Mouse (Mus musculus) thymus, adult 18-20 months (tissue): ENCODE measurements around the gene Kif26b.

Source experiments
- DNase-seq, 2 experiments: peaks; one replicate each; pipeline ENCODE4 v3.0.0; 2022; ENCODE audit warnings: mixed read lengths in 2 of 2

Gene Kif26b

GRCm38 (mm10) chr1:178730271-178730670, 201.3 kb downstream of the Kif26b start:
- no peak for DNase-seq

- no peak for DNase-seq
Observed at GRCm38 (mm10) chr1:178733035-178733434, 204.1 kb downstream of the Kif26b start.

- DNase-seq = no peak
Observed at GRCm38 (mm10) chr1:178734576-178734975, 205.7 kb downstream of the Kif26b start.

- no peak for DNase-seq
Observed at GRCm38 (mm10) chr1:178736931-178737330, 208.0 kb downstream of the Kif26b start.

- DNase-seq = no peak
Observed at GRCm38 (mm10) chr1:178743820-178744219, 214.9 kb downstream of the Kif26b start.

- no peak for DNase-seq
Observed at GRCm38 (mm10) chr1:178744526-178744925, 215.6 kb downstream of the Kif26b start.

GRCm38 (mm10) chr1:178744961-178745360, 216.0 kb downstream of the Kif26b start:
- DNase-seq = no peak

GRCm38 (mm10) chr1:178745471-178745870, 216.5 kb downstream of the Kif26b start:
- DNase-seq = no peak

- no peak for DNase-seq
Observed at GRCm38 (mm10) chr1:178747279-178748221, 218.6 kb downstream of the Kif26b start.

GRCm38 (mm10) chr1:178748222-178748600, 219.3 kb downstream of the Kif26b start:
- no peak for DNase-seq

GRCm38 (mm10) chr1:178748617-178749016, 219.7 kb downstream of the Kif26b start:
- no peak for DNase-seq

GRCm38 (mm10) chr1:178749786-178750185, 220.9 kb downstream of the Kif26b start:
- DNase-seq = no peak

- no peak for DNase-seq
Observed at GRCm38 (mm10) chr1:178758441-178758840, 229.5 kb downstream of the Kif26b start.

- DNase-seq = no peak
Observed at GRCm38 (mm10) chr1:178762125-178762741, 233.3 kb downstream of the Kif26b start.

GRCm38 (mm10) chr1:178764914-178765313, 236.0 kb downstream of the Kif26b start:
- DNase-seq = no peak

GRCm38 (mm10) chr1:178765650-178766049, 236.7 kb downstream of the Kif26b start:
- no peak for DNase-seq

- no peak for DNase-seq
Observed at GRCm38 (mm10) chr1:178768976-178769375, 240.1 kb downstream of the Kif26b start.

GRCm38 (mm10) chr1:178769988-178770387, 241.1 kb downstream of the Kif26b start:
- DNase-seq = no peak

- DNase-seq = no peak
Observed at GRCm38 (mm10) chr1:178770626-178771362, 241.9 kb downstream of the Kif26b start.

- DNase-seq = no peak
Observed at GRCm38 (mm10) chr1:178779742-178780141, 250.8 kb downstream of the Kif26b start.

- DNase-seq = no peak
Observed at GRCm38 (mm10) chr1:178784043-178784442, 255.1 kb downstream of the Kif26b start.

- DNase-seq = no peak
Observed at GRCm38 (mm10) chr1:178791266-178791665, 262.3 kb downstream of the Kif26b start.

GRCm38 (mm10) chr1:178792726-178793125, 263.8 kb downstream of the Kif26b start:
- peak; percentile 20 to 35 for DNase-seq
